Mouse (Mus musculus): ENCODE results near the gene Lcor. TPM values are rescaled to one million over a fixed set of nuclear protein-coding genes. Genes with fewer than 3 reads are reported as not detected.

Gene Lcor
- polyA plus RNA-seq, 1 experiment: 4.2 TPM

GRCm38 (mm10) chr19:41589681-41590080 lies 107.2 kb downstream of the Lcor start:
- WGBS: 66% methylated on average over 8 of the region's 8 CpGs
- DNase-seq: no peak
- H3K4me1 ChIP-seq (ENCODE audit: control insufficient read depth, insufficient read depth, low read length): no peaks in the 10 kb centered on the region
- TF ChIP-seq CTCF (IDR thresholded peaks at IDR 0.05; ENCODE audit: borderline replicate concordance, insufficient read depth, low read depth, low read length) (no peak), POLR2A (IDR thresholded peaks at IDR 0.05; ENCODE audit: borderline replicate concordance, insufficient read depth, low read length) (no peak)
- H3K4me3 ChIP-seq (replicated peaks; ENCODE audit: insufficient read depth, low read depth, low read length): no peak overlapping the region
- H3K27me3 ChIP-seq (ENCODE audit: control insufficient read depth, insufficient read depth, low read length): no peaks in the 10 kb centered on the region
- H3K27ac ChIP-seq (ENCODE audit: insufficient read depth, low read length): no peak overlapping the region

DNA sequence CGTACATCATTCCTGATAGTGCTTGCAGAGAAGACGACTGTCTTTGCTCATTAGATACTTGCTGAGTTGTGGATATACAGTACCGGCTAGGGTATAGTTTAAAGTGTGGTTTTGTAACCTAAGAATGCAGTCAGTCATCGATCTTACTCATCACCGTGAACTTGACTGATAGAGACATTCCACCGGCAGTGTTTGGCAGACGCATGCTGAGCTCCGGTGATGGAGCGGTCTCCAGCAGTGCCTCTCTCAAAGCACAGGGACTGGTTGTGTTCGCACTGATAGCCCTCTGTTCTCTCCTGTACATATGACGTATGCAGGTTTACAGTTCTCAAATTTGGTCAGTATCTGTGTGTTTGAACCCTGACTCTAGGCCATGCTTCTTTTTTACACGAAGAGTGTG lies 109.4 kb downstream of the Lcor start:
- Histone ChIP-seq H3K27me3 (ENCODE audit: control insufficient read depth, insufficient read depth, low read length) (no peaks in the 10 kb centered on the region), H3K27ac (ENCODE audit: insufficient read depth, low read length) (no peak overlapping the region), H3K4me3 (replicated peaks; ENCODE audit: insufficient read depth, low read depth, low read length) (no peak overlapping the region), H3K4me1 (ENCODE audit: control insufficient read depth, insufficient read depth, low read length) (no peaks in the 10 kb centered on the region)
- TF ChIP-seq POLR2A (IDR thresholded peaks at IDR 0.05; ENCODE audit: borderline replicate concordance, insufficient read depth, low read length) (no peak), CTCF (IDR thresholded peaks at IDR 0.05; ENCODE audit: borderline replicate concordance, insufficient read depth, low read depth, low read length) (no peak)
- 51% methylated on average over 12 of the region's 12 CpGs for WGBS
- no peak for DNase-seq

DNA sequence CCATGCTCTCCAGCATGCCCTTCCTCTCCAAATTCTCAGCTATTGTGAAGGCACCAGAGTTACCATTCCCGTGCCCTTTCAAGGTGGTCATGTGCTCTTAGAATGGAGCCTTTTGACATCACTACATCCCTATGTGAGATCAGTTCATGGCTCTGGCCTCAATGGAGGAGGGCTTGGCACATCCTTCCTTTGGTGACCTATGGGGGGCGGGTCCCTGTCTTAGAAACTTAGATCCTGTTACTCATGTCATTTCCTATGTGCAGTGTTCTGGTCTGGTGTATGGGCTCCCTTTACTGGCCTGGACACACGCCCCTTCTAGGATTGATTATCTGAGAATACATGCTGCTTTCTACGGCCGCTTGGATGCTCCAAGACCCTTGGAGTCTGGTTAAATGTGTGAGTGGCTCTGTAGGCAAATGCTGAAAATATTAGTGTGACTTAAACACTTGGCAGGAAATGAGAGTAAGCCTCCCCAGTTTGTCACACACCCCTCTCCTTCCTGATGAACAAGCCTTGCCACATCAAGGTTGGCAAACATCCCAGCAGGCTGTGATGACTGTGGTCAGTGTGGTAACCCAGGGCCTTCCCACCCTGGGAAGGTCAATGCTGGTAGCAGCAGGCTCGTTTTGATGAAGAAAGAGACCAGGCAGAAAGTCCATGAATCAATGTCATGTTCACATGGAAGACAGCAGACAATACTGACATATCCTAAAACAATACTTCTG lies 114.9 kb downstream of the Lcor start:
- Histone ChIP-seq H3K4me1 (ENCODE audit: control insufficient read depth, insufficient read depth, low read length) (no peaks in the 10 kb centered on the region), H3K4me3 (replicated peaks; ENCODE audit: insufficient read depth, low read depth, low read length) (no peak overlapping the region), H3K27me3 (ENCODE audit: control insufficient read depth, insufficient read depth, low read length) (no peaks in the 10 kb centered on the region), H3K27ac (ENCODE audit: insufficient read depth, low read length) (no peak overlapping the region)
- TF ChIP-seq POLR2A (IDR thresholded peaks at IDR 0.05; ENCODE audit: borderline replicate concordance, insufficient read depth, low read length) (no peak), CTCF (IDR thresholded peaks at IDR 0.05; ENCODE audit: borderline replicate concordance, insufficient read depth, low read depth, low read length) (no peak)
- no peak for DNase-seq
- 75% methylated on average over 6 of the region's 6 CpGs for WGBS

- Histone ChIP-seq H3K27ac (ENCODE audit: insufficient read depth, low read length) (no peak overlapping the region), H3K27me3 (ENCODE audit: control insufficient read depth, insufficient read depth, low read length) (no peaks in the 10 kb centered on the region), H3K4me1 (ENCODE audit: control insufficient read depth, insufficient read depth, low read length) (no peaks in the 10 kb centered on the region), H3K4me3 (replicated peaks; ENCODE audit: insufficient read depth, low read depth, low read length) (no peak overlapping the region)
- WGBS: 19% methylated on average over 11 of the region's 11 CpGs
- TF ChIP-seq POLR2A (IDR thresholded peaks at IDR 0.05; ENCODE audit: borderline replicate concordance, insufficient read depth, low read length) (no peak), CTCF (IDR thresholded peaks at IDR 0.05; ENCODE audit: borderline replicate concordance, insufficient read depth, low read depth, low read length) (no peak)
- DNase-seq: peak in 1 of 2 experiments; percentile 10
Observed at GRCm38 (mm10) chr19:41600647-41601046, 118.2 kb downstream of the Lcor start.

DNA sequence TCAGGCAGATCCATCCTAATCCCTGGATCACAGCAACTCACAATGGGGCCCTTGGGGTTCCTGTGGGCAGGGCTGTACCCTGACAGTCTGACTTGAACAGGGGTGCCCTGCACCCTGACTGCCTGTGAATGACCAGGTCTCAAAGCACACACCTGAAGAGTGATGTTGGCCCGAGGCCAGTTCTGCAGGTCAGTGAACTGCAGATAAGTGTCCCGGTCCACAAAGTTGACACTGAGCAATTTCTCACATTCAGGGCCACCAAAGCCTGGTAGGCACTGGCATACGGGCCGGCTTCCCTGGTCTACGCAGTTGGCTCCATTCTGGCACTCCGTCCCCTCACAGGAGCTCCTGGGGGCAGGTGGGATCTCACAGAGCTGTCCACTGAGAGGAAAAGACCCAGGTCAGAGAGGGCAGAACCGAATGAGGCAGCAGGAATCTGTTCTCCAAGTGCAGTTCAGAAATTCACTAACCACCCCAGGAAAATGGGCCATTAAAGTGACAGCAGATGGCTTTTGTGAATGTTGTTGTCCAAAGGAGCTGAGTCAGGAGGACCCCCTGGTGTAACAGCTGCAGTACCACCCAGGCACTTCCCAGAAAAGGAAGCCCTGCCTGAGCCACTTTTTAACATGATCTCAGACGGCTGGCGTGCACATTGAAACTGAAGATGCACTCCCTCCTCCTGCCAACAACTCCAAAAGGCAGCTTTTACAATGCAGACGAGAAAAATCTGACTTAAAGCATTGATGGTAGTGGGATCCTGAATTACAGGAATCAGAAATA lies 124.0 kb downstream of the Lcor start:
- DNase-seq: no peak
- TF ChIP-seq CTCF (IDR thresholded peaks at IDR 0.05; ENCODE audit: borderline replicate concordance, insufficient read depth, low read depth, low read length) (no peak), POLR2A (IDR thresholded peaks at IDR 0.05; ENCODE audit: borderline replicate concordance, insufficient read depth, low read length) (no peak)
- no peak overlapping the region for H3K27ac ChIP-seq (ENCODE audit: insufficient read depth, low read length)
- WGBS: 67% methylated on average over 10 of the region's 10 CpGs
- peaks cover 4% of the 10 kb centered on the region for H3K4me1 ChIP-seq (ENCODE audit: control insufficient read depth, insufficient read depth, low read length)
- no peaks in the 10 kb centered on the region for H3K27me3 ChIP-seq (ENCODE audit: control insufficient read depth, insufficient read depth, low read length)
- H3K4me3 ChIP-seq (replicated peaks; ENCODE audit: insufficient read depth, low read depth, low read length): no peak overlapping the region

DNA sequence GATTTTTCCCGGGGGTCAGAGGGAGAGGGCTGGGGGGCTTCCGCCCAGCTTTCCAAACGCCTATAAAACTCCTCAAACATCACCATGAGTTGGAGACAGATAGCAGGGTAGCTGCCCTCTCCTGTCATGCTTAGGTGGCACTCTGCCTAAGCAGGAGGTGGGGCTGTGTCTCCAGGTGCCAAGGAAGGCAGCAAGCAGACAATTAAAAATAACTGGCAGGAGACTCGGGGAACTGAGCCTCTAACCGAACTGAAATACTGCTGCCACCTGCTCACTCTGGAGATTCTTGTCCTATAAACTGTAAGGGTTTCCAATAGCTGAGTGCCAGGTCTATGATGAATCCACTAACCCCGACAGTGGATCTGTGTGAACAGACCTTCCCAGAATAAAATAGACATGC lies 129.2 kb downstream of the Lcor start:
- no peaks in the 10 kb centered on the region; the same call in 1 of the 2 replicates for H3K27me3 ChIP-seq (ENCODE audit: control insufficient read depth, insufficient read depth, low read length)
- WGBS: 33% methylated on average over 6 of the region's 6 CpGs

More for the DNA sequence above, 129.2 kb downstream of the Lcor start:
- DNase-seq: peak in 1 of 2 experiments; percentile 36
- TF ChIP-seq POLR2A (IDR thresholded peaks at IDR 0.05; ENCODE audit: borderline replicate concordance, insufficient read depth, low read length) (no peak), CTCF (IDR thresholded peaks at IDR 0.05; ENCODE audit: borderline replicate concordance, insufficient read depth, low read depth, low read length) (no peak)
- Histone ChIP-seq H3K27ac (ENCODE audit: insufficient read depth, low read length) (no peak overlapping the region), H3K4me1 (ENCODE audit: control insufficient read depth, insufficient read depth, low read length) (peaks cover 10% of the 10 kb centered on the region), H3K4me3 (replicated peaks; ENCODE audit: insufficient read depth, low read depth, low read length) (no peak overlapping the region)

Other genes with a start within 250 kb of the Lcor start
- gene Tm9sf3, start 218.6 kb upstream of the Lcor start, polyA plus RNA-seq (2012; rRNA removed): 87.4 and 92.8 TPM in 2 replicates
- 0.70 and 0.92 TPM in 2 replicates for gene Pik3ap1, start 97.5 kb upstream of the Lcor start, polyA plus RNA-seq (2012; rRNA removed)
- gene Gm340, start 99.7 kb downstream of the Lcor start, polyA plus RNA-seq (2012; rRNA removed): 1.9 and 2.2 TPM in 2 replicates